In genomic region chr1:195227007-195227406, GRCm38 (mm10) we compare ENCODE assay signal across 19 mouse cellular contexts. TPM values are rescaled to one million over a fixed set of nuclear protein-coding genes. Genes with fewer than 3 reads are reported as not detected.
A peak's percentile ranks its signal among the peaks of the same experiment; 100 is the strongest.
DNase-seq lines count a peak whose midpoint lies in the region; ATAC-seq and TF ChIP-seq lines count a peak whose summit lies in the region.
"Had no signal": no experiment of that assay in that cellular context is flagged by ENCODE, and none has a peak within 500 bp of the region (broad histone marks: within the 10 kb centered on the region; RNA-seq: fewer than 3 reads in every experiment).

No protein-coding gene starts in this region.

- no peak overlapping the region for H3K4me3 ChIP-seq in kidney, embryonic 16.5 days (ENCODE audit: low read length)
- no peak overlapping the region for H3K4me3 ChIP-seq in kidney, adult 2 months (ENCODE audit: insufficient read depth, low read depth, low read length)
- H3K4me3 ChIP-seq in midbrain, embryonic 12.5 days, result no peak overlapping the region
- H3K4me3 ChIP-seq in midbrain, postnatal 0 days (ENCODE audit: low read depth, low read length), result no peak overlapping the region
- H3K4me3 ChIP-seq: embryonic facial prominence, embryonic 12.5 days; forebrain, embryonic 15.5 days; heart, embryonic 13.5 days; hindbrain, embryonic 12.5 days had no signal

- no peaks in the 10 kb centered on the region for H3K4me1 ChIP-seq in kidney, embryonic 16.5 days (ENCODE audit: insufficient read depth, low read length)
- H3K4me1 ChIP-seq in kidney, adult 2 months (ENCODE audit: control insufficient read depth, insufficient read depth, low read length), result peaks cover 3% of the 10 kb centered on the region; the same call in 1 of the 2 replicates
- H3K4me1 ChIP-seq in midbrain, embryonic 12.5 days, result no peaks in the 10 kb centered on the region
- H3K4me1 ChIP-seq in midbrain, postnatal 0 days (ENCODE audit: insufficient read depth, low read length), result no peaks in the 10 kb centered on the region
- H3K4me1 ChIP-seq: embryonic facial prominence, embryonic 12.5 days; forebrain, embryonic 15.5 days; heart, embryonic 13.5 days; hindbrain, embryonic 12.5 days had no signal

- DNase-seq in kidney, adult 2 months, result no peak
- DNase-seq in midbrain, postnatal 0 days (ENCODE audit: low spot score), result no peak
- DNase-seq in lung, postnatal 36 days, result no peak
- DNase-seq: adrenal gland, adult 2 months; adrenal gland, postnatal 25 days; cerebellum, adult 2 months; cerebellum, postnatal 10 days; gastrocnemius, postnatal 36 days; heart, adult 11 months; heart, postnatal 36 days had no signal

- H3K9ac ChIP-seq in kidney, embryonic 16.5 days (replicated peaks; ENCODE audit: low read length), result no peak overlapping the region
- no peak overlapping the region for H3K9ac ChIP-seq in midbrain, embryonic 12.5 days (replicated peaks)
- no peak overlapping the region for H3K9ac ChIP-seq in midbrain, postnatal 0 days (replicated peaks; ENCODE audit: low read length, poor library complexity, severe bottlenecking)
- H3K9ac ChIP-seq: embryonic facial prominence, embryonic 12.5 days; forebrain, embryonic 15.5 days; heart, embryonic 13.5 days; hindbrain, embryonic 12.5 days had no signal

- no peaks in the 10 kb centered on the region for H3K36me3 ChIP-seq in kidney, embryonic 16.5 days (ENCODE audit: insufficient read depth, low read length)
- no peaks in the 10 kb centered on the region for H3K36me3 ChIP-seq in kidney, adult 2 months (ENCODE audit: control insufficient read depth, insufficient read depth, low read length)
- H3K36me3 ChIP-seq in midbrain, embryonic 12.5 days, result no peaks in the 10 kb centered on the region
- no peaks in the 10 kb centered on the region for H3K36me3 ChIP-seq in midbrain, postnatal 0 days (ENCODE audit: insufficient read depth, low read length)
- H3K36me3 ChIP-seq: embryonic facial prominence, embryonic 12.5 days; forebrain, embryonic 15.5 days; heart, embryonic 13.5 days; hindbrain, embryonic 12.5 days had no signal

- WGBS in kidney, embryonic 16.5 days, result 92% methylated on average over 2 of the region's 2 CpGs
- 97% methylated on average over 2 of the region's 2 CpGs for WGBS in kidney, adult 2 months
- 87% methylated on average over 2 of the region's 2 CpGs for WGBS in midbrain, embryonic 12.5 days
- WGBS in midbrain, postnatal 0 days, result 100% methylated on average over 2 of the region's 2 CpGs

- no peaks in the 10 kb centered on the region for H3K9me3 ChIP-seq in kidney, embryonic 16.5 days (ENCODE audit: low read length)
- H3K9me3 ChIP-seq in midbrain, embryonic 12.5 days, result no peaks in the 10 kb centered on the region
- no peaks in the 10 kb centered on the region for H3K9me3 ChIP-seq in midbrain, postnatal 0 days (ENCODE audit: low read length)
- H3K9me3 ChIP-seq: embryonic facial prominence, embryonic 12.5 days; forebrain, embryonic 15.5 days; heart, embryonic 13.5 days; hindbrain, embryonic 12.5 days had no signal

- no peak for TF ChIP-seq CTCF in kidney, adult 2 months (conservative IDR thresholded peaks at IDR 0.05; ENCODE audit: insufficient read depth, insufficient read length, low read depth, low read length)
- TF ChIP-seq CTCF in midbrain, postnatal 0 days (IDR thresholded peaks at IDR 0.05), result no peak

- no peak overlapping the region for H3K27ac ChIP-seq in kidney, embryonic 16.5 days (ENCODE audit: low read length)
- H3K27ac ChIP-seq in kidney, adult 2 months (ENCODE audit: insufficient read depth, low read depth, low read length), result no peak overlapping the region
- H3K27ac ChIP-seq in midbrain, embryonic 12.5 days (replicated peaks), result no peak overlapping the region
- H3K27ac ChIP-seq in midbrain, postnatal 0 days (ENCODE audit: low read depth, low read length), result no peak overlapping the region
- H3K27ac ChIP-seq: embryonic facial prominence, embryonic 12.5 days; forebrain, embryonic 15.5 days; heart, embryonic 13.5 days; hindbrain, embryonic 12.5 days; hindbrain, postnatal 0 days had no signal

- no peak for TF ChIP-seq POLR2A in kidney, adult 2 months (IDR thresholded peaks at IDR 0.05; ENCODE audit: low read depth, low read length)

- peak; percentile 65; the same call in 1 of the 2 replicates for ATAC-seq in kidney, embryonic 16.5 days (ENCODE audit: low FRiP score, low TSS enrichment)
- 0 out of 2 replicates have a peak, but pooled peaks have one; percentile 47 for ATAC-seq in midbrain, embryonic 12.5 days (ENCODE audit: low FRiP score, low read depth)
- no peak for ATAC-seq in midbrain, postnatal 0 days (ENCODE audit: low FRiP score)
- ATAC-seq in erythroblast, adult 5-6 weeks (replicated peaks; ENCODE audit: low FRiP score, poor library complexity, severe bottlenecking), result 0 out of 2 replicates have a peak, but pooled peaks have one; percentile 15
- ATAC-seq: forebrain, embryonic 15.5 days; hindbrain, postnatal 0 days had no signal

- H3K27me3 ChIP-seq in kidney, embryonic 16.5 days (ENCODE audit: insufficient read depth, low read length), result no peaks in the 10 kb centered on the region
- H3K27me3 ChIP-seq in kidney, adult 2 months (replicated peaks; ENCODE audit: control insufficient read depth, insufficient read depth, low read length), result no peaks in the 10 kb centered on the region
- no peaks in the 10 kb centered on the region for H3K27me3 ChIP-seq in midbrain, embryonic 12.5 days
- no peaks in the 10 kb centered on the region for H3K27me3 ChIP-seq in midbrain, postnatal 0 days (ENCODE audit: insufficient read depth, low read length)
- H3K27me3 ChIP-seq: embryonic facial prominence, embryonic 12.5 days; forebrain, embryonic 15.5 days; heart, embryonic 13.5 days; hindbrain, embryonic 12.5 days had no signal

- no peak overlapping the region for H3K4me2 ChIP-seq in kidney, embryonic 16.5 days (replicated peaks; ENCODE audit: low read depth, low read length)
- H3K4me2 ChIP-seq in midbrain, embryonic 12.5 days (replicated peaks), result no peak overlapping the region
- H3K4me2 ChIP-seq in midbrain, postnatal 0 days (ENCODE audit: low read depth, low read length, poor library complexity, severe bottlenecking), result no peak overlapping the region
- H3K4me2 ChIP-seq: embryonic facial prominence, embryonic 12.5 days; forebrain, embryonic 15.5 days; heart, embryonic 13.5 days; hindbrain, embryonic 12.5 days had no signal

RNA-seq across cellular contexts. Expression of gene Cr2, which starts 50.5 kb away (rescaled TPM):
- polyA plus RNA-seq in kidney, embryonic 16.5 days (2015; fragmentation: Nextera tagmentation; extraction: Ambion mirVana), result 2.1 and 2.7 TPM in 2 replicates
- polyA plus RNA-seq in kidney, adult 2 months (2012; rRNA removed), result 0.34 and 2.4 TPM in 2 replicates
- polyA plus RNA-seq in midbrain, embryonic 12.5 days (2016; fragmentation: Nextera tagmentation; extraction: Ambion mirVana), result 0.31 and 0.38 TPM in 2 replicates
- total RNA-seq in midbrain, postnatal 0 days (2014; rRNA removed), result 0.22 and 1.7 TPM in 2 replicates
- polyA plus RNA-seq in midbrain, postnatal 0 days (2015; fragmentation: Nextera tagmentation; extraction: Ambion mirVana), result 0.34 and 0.63 TPM in 2 replicates
- not detected in 2 replicates for total RNA-seq in erythroblast, adult 5-6 weeks (2015; ENCODE audit: low replicate concordance)
- 0.28 TPM in 1 of 2 replicates, not detected in the other for total RNA-seq in erythroblast, adult 5-6 weeks (2017; ENCODE audit: low replicate concordance)
- total RNA-seq: adrenal gland, postnatal 25 days; gastrocnemius, adult 8-10 months; gastrocnemius, postnatal 36 days had no signal
- polyA plus RNA-seq: adrenal gland, adult 2 months had no signal
